Mouse (Mus musculus) kidney, postnatal 0 days (tissue): ENCODE measurements at regions not wholly inside any gene's neighbourhood (a gene's known extent, or its start where the extent isn't known, plus 50 kb on each side); places are given as distances from the start of the nearest gene placed in this dataset.

Experiments
- ATAC-seq: fragments of 200-750 bp; cut with Nextera tagmentation; replicated peaks from 2 replicates; pipeline ENCODE4 v1.8.0; 2017; ENCODE audit warnings: low read depth, moderate number of reproducible peaks, moderate TSS enrichment, moderate library complexity; ENCODE audit not compliant: low FRiP score
- DNase-seq: peaks from one replicate; pipeline ENCODE4 v3.0.0-alpha.2; 2016; ENCODE audit warnings: low spot score
- H3K27ac ChIP-seq: fragments of 300-500 bp; sonication (generic); 2 replicates; pipeline ENCODE4 v1.5.1; 2014; ENCODE audit warnings: mild to moderate bottlenecking
- H3K27me3 ChIP-seq: fragments of 300-500 bp; sonication (generic); 2 replicates; pipeline ENCODE4 v1.6.1; 2014; ENCODE audit warnings: low read length, mixed read lengths; ENCODE audit not compliant: insufficient read depth
- H3K36me3 ChIP-seq: fragments of 300-500 bp; sonication (generic); 2 replicates; pipeline ENCODE4 v1.6.1; 2014; ENCODE audit warnings: low read length, mixed read lengths; ENCODE audit not compliant: insufficient read depth
- H3K4me1 ChIP-seq: fragments of 300-500 bp; sonication (generic); replicated peaks from 2 replicates; pipeline ENCODE4 v1.6.1; 2014; ENCODE audit warnings: antibody characterized with exemption, low read length, mixed read lengths; ENCODE audit not compliant: insufficient read depth
- H3K4me2 ChIP-seq: fragments of 300-500 bp; sonication (generic); 2 replicates; pipeline ENCODE4 v1.6.1; 2014; ENCODE audit warnings: mild to moderate bottlenecking, low read length, moderate library complexity, mixed read lengths
- H3K4me3 ChIP-seq: fragments of 300-500 bp; sonication (generic); replicated peaks from 2 replicates; pipeline ENCODE4 v1.5.1; 2014; ENCODE audit warnings: low read depth, low read length
- H3K9ac ChIP-seq: fragments of 300-500 bp; sonication (generic); 2 replicates; pipeline ENCODE4 v1.6.1; 2014; ENCODE audit warnings: low read depth, low read length
- H3K9me3 ChIP-seq: fragments of 300-500 bp; sonication (generic); replicated peaks from 2 replicates; pipeline ENCODE4 v1.6.1; 2016; ENCODE audit warnings: low read length, inconsistent platforms, mixed read lengths
- CTCF ChIP-seq: IDR thresholded peaks from 2 replicates; pipeline ENCODE4 v1.5.1; 2016; ENCODE audit warnings: antibody characterized with exemption, low read depth, mild to moderate bottlenecking, moderate library complexity
- WGBS: fragments of 180-500 bp; shearing (Covaris S2); extraction: QIAGEN DNeasy Blood & Tissue Kit; methylation state at CpG from one replicate; pipeline ENCODE4 v1.1.7; 2014; 5-methylcytosine and 5-hydroxymethylcytosine counted together

GRCm38 (mm10) chr12:109968303-109968702 is 310.6 kb upstream of the Dio3 start:
- Histone ChIP-seq H3K27ac (no peak overlapping the region), H3K4me2 (no peak overlapping the region), H3K36me3 (no peaks in the 10 kb centered on the region), H3K9ac (no peak overlapping the region), H3K27me3 (no peaks in the 10 kb centered on the region), H3K9me3 (no peaks in the 10 kb centered on the region), H3K4me3 (no peak overlapping the region), H3K4me1 (no peaks in the 10 kb centered on the region)
- TF ChIP-seq CTCF = no peak
- no peak for DNase-seq
- WGBS = 86% methylated on average over 7 of the region's 7 CpGs
- ATAC-seq = no peak

- Histone ChIP-seq H3K4me3 (no peak overlapping the region), H3K27ac (no peak overlapping the region), H3K27me3 (no peaks in the 10 kb centered on the region), H3K4me1 (no peaks in the 10 kb centered on the region), H3K36me3 (no peaks in the 10 kb centered on the region), H3K4me2 (no peak overlapping the region), H3K9ac (no peak overlapping the region), H3K9me3 (no peaks in the 10 kb centered on the region)
- ATAC-seq = no peak
- no peak for DNase-seq
- TF ChIP-seq CTCF = no peak
- WGBS = 74% methylated on average over 3 of the region's 3 CpGs
Measured at GRCm38 (mm10) chr12:109971508-109971907, 307.4 kb upstream of the Dio3 start.

- H3K27me3 ChIP-seq = no peaks in the 10 kb centered on the region
- no peak for TF ChIP-seq CTCF
- no peak; the same call in 1 of the 2 replicates for ATAC-seq
Measured at GRCm38 (mm10) chr12:109972366-109973015, 306.4 kb upstream of the Dio3 start.

DNA sequence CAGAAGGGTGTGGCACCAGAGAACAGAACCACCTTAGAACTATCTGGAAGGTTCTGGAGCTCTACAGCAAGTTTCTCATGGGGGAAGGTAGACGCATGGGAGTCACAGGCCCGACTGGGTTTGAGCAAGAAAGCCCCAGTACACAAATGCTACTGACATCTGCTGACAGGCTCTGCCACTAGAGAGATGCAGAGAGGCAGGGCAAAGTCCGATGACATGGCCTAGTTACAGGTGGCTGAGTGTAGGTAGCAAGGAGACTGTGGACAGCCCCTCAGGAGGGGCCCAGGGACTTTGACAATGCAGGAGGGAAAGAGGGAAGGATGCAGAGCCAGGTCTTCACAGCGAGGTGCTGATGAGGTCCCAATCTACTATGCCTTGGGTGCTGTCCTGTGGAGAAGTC is 305.3 kb upstream of the Dio3 start:
- 72% methylated on average over 4 of the region's 4 CpGs for WGBS
- no peaks in the 10 kb centered on the region for H3K9me3 ChIP-seq
- no peaks in the 10 kb centered on the region for H3K36me3 ChIP-seq
- H3K4me3 ChIP-seq = no peak overlapping the region
- DNase-seq = no peak
- H3K27me3 ChIP-seq = no peaks in the 10 kb centered on the region
- no peak for ATAC-seq
- H3K4me2 ChIP-seq = no peak overlapping the region
- H3K4me1 ChIP-seq = no peaks in the 10 kb centered on the region
- no peak for TF ChIP-seq CTCF
- H3K27ac ChIP-seq = no peak overlapping the region
- no peak overlapping the region for H3K9ac ChIP-seq

More at GRCm38 (mm10) chr12:109972366-109973015, 306.4 kb upstream of the Dio3 start:
- no peak overlapping the region for H3K27ac ChIP-seq
- H3K9ac ChIP-seq = no peak overlapping the region
- WGBS = 41% methylated on average over 5 of the region's 5 CpGs
- H3K4me3 ChIP-seq = no peak overlapping the region
- H3K36me3 ChIP-seq = no peaks in the 10 kb centered on the region
- no peaks in the 10 kb centered on the region for H3K9me3 ChIP-seq
- no peak overlapping the region for H3K4me2 ChIP-seq
- DNase-seq = no peak
- no peaks in the 10 kb centered on the region for H3K4me1 ChIP-seq

GRCm38 (mm10) chr12:109975176-109975972 is 303.5 kb upstream of the Dio3 start:
- H3K27ac ChIP-seq = no peak overlapping the region
- no peak overlapping the region for H3K9ac ChIP-seq
- no peak for ATAC-seq
- no peaks in the 10 kb centered on the region for H3K9me3 ChIP-seq
- no peak overlapping the region for H3K4me3 ChIP-seq
- H3K27me3 ChIP-seq = no peaks in the 10 kb centered on the region
- no peaks in the 10 kb centered on the region for H3K36me3 ChIP-seq
- H3K4me2 ChIP-seq = no peak overlapping the region
- WGBS = 89% methylated on average over 17 of the region's 17 CpGs
- H3K4me1 ChIP-seq = no peaks in the 10 kb centered on the region
- TF ChIP-seq CTCF = no peak
- DNase-seq = no peak

- Histone ChIP-seq H3K4me2 (no peak overlapping the region), H3K9ac (no peak overlapping the region), H3K9me3 (no peaks in the 10 kb centered on the region), H3K27ac (no peak overlapping the region), H3K27me3 (no peaks in the 10 kb centered on the region), H3K36me3 (no peaks in the 10 kb centered on the region), H3K4me1 (no peaks in the 10 kb centered on the region), H3K4me3 (no peak overlapping the region)
- DNase-seq (no peak), ATAC-seq (no peak)
- 63% methylated on average over 11 of the region's 11 CpGs for WGBS
- TF ChIP-seq CTCF = no peak
Measured at GRCm38 (mm10) chr12:109984651-109985050, 294.2 kb upstream of the Dio3 start.
